Mouse (Mus musculus) megakaryocyte, embryonic 14.5 days (primary cell): ENCODE measurements at regions not wholly inside any gene's neighbourhood (a gene's known extent, or its start where the extent isn't known, plus 50 kb on each side); places are given as distances from the start of the nearest gene placed in this dataset.

Source experiments
- FLI1 ChIP-seq: IDR thresholded peaks from 2 replicates; pipeline ENCODE4 v1.6.1; 2012; ENCODE audit warnings: low read length, inconsistent platforms, mixed read lengths
- GATA1 ChIP-seq: IDR thresholded peaks from 3 replicates; pipeline ENCODE4 v1.6.1; 2012; ENCODE audit warnings: mixed read lengths, low read length, inconsistent platforms, borderline replicate concordance

GRCm38 (mm10) chr19:26323682-26324081 lies 281.2 kb upstream of the Smarca2 start:
- no peak for TF ChIP-seq GATA1
- no peak for TF ChIP-seq FLI1
